ENCODE assay signal across 8 mouse cellular contexts in genomic region chr13:64020902-64021311, GRCm38 (mm10).
DNase-seq lines count a peak whose midpoint lies in the region; ATAC-seq and TF ChIP-seq lines count a peak whose summit lies in the region.

No protein-coding gene starts in this region.

- peak; percentile 26 for DNase-seq in adrenal gland, postnatal 10 days
- DNase-seq in adrenal gland, adult 8-10 months = no peak
- peak; percentile 85 to 89 for DNase-seq in cerebellum, postnatal 25 days
- peak; percentile 34 to 69 for DNase-seq in gastrocnemius, postnatal 4 days (ENCODE audit: low spot score in 2 of 2)
- DNase-seq in right cerebral cortex, postnatal 25 days = peak; percentile 64

- H3K27ac ChIP-seq in intestine, postnatal 0 days (ENCODE audit: low read depth, low read length) = no peak overlapping the region
- peak overlapping the region; percentile 68 for H3K27ac ChIP-seq in lung, embryonic 16.5 days (ENCODE audit: low read length)

- no peak for TF ChIP-seq CTCF in intestine, postnatal 0 days (IDR thresholded peaks at IDR 0.05; ENCODE audit: low read depth)

- no peak overlapping the region for H3K4me3 ChIP-seq in intestine, postnatal 0 days (ENCODE audit: low read depth, low read length)
- H3K4me3 ChIP-seq in lung, embryonic 16.5 days (ENCODE audit: low read length) = no peak overlapping the region

- no peak overlapping the region for H3K9ac ChIP-seq in intestine, postnatal 0 days (ENCODE audit: low read depth, low read length)
- no peak overlapping the region for H3K9ac ChIP-seq in lung, embryonic 16.5 days (ENCODE audit: low read length)

- no peak overlapping the region for H3K4me2 ChIP-seq in intestine, postnatal 0 days (replicated peaks; ENCODE audit: low read depth)
- H3K4me2 ChIP-seq in lung, embryonic 16.5 days (ENCODE audit: low read depth, low read length) = 0 out of 2 replicates have a peak overlapping the region, but pooled peaks have one; percentile 5

- H3K27me3 ChIP-seq in intestine, postnatal 0 days (replicated peaks; ENCODE audit: control insufficient read depth, insufficient read depth, low read length) = no peaks in the 10 kb centered on the region
- H3K27me3 ChIP-seq in lung, embryonic 16.5 days (ENCODE audit: control insufficient read depth, insufficient read depth, low read depth, low read length) = no peaks in the 10 kb centered on the region

- no peaks in the 10 kb centered on the region for H3K9me3 ChIP-seq in intestine, postnatal 0 days (ENCODE audit: control insufficient read depth)
- H3K9me3 ChIP-seq in lung, embryonic 16.5 days (ENCODE audit: control insufficient read depth, low read length) = no peaks in the 10 kb centered on the region

- H3K36me3 ChIP-seq in intestine, postnatal 0 days (ENCODE audit: control insufficient read depth, insufficient read depth) = no peaks in the 10 kb centered on the region
- no peaks in the 10 kb centered on the region for H3K36me3 ChIP-seq in lung, embryonic 16.5 days (ENCODE audit: control insufficient read depth, insufficient read depth, low read length)

- peak; percentile 71; the same call in 1 of the 2 replicates for ATAC-seq in intestine, postnatal 0 days
- peak; percentile 96 for ATAC-seq in lung, embryonic 16.5 days (ENCODE audit: low read depth)
- no peak for ATAC-seq in activated CD4-positive, CD25-positive, alpha-beta regulatory T cell, adult 4 months

- no peaks in the 10 kb centered on the region for H3K4me1 ChIP-seq in intestine, postnatal 0 days (replicated peaks; ENCODE audit: control insufficient read depth, insufficient read depth, low read length)
- peaks cover 27% of the 10 kb centered on the region for H3K4me1 ChIP-seq in lung, embryonic 16.5 days (replicated peaks; ENCODE audit: control insufficient read depth, insufficient read depth, low read length)

- WGBS in intestine, postnatal 0 days = 52% methylated on average over 7 of the region's 7 CpGs
- 27% methylated on average over 7 of the region's 7 CpGs for WGBS in lung, embryonic 16.5 days
